Mouse (Mus musculus) cerebellum, adult 11-12 months (tissue): Measurements from ENCODE around the gene Kif21b.

ENCODE experiments used
- DNase-seq: peaks from one replicate; pipeline ENCODE4 v3.0.0; 2022

Gene Kif21b

GRCm38 (mm10) chr1:136130951-136131558 lies at the start of gene Kif21b:
Gene Kif21b (plus strand): TSS chr1:136131389.
- peak; percentile 87 for DNase-seq

GRCm38 (mm10) chr1:136085988-136086685 lies 45.1 kb upstream of the Kif21b start:
- DNase-seq: no peak

- no peak for DNase-seq
These were observed 41.6 kb upstream of the Kif21b start for GRCm38 (mm10) chr1:136089368-136090165.

- DNase-seq: no peak
These were observed 37.5 kb upstream of the Kif21b start for GRCm38 (mm10) chr1:136093726-136094125.

GRCm38 (mm10) chr1:136094807-136095206 lies 36.4 kb upstream of the Kif21b start:
- no peak for DNase-seq

- DNase-seq: no peak
These were observed 29.1 kb upstream of the Kif21b start for GRCm38 (mm10) chr1:136102094-136102493.

GRCm38 (mm10) chr1:136102551-136102950 lies 28.6 kb upstream of the Kif21b start:
- DNase-seq: no peak

- DNase-seq: no peak
These were observed 28.2 kb upstream of the Kif21b start for GRCm38 (mm10) chr1:136102981-136103380.

GRCm38 (mm10) chr1:136103696-136104095 lies 27.5 kb upstream of the Kif21b start:
- no peak for DNase-seq

GRCm38 (mm10) chr1:136104741-136105140 lies 26.4 kb upstream of the Kif21b start:
- DNase-seq: no peak

- no peak for DNase-seq
These were observed 21.7 kb upstream of the Kif21b start for GRCm38 (mm10) chr1:136109464-136109863.

- no peak for DNase-seq
These were observed 15.0 kb upstream of the Kif21b start for GRCm38 (mm10) chr1:136116183-136116582.

- no peak for DNase-seq
These were observed 14.1 kb upstream of the Kif21b start for GRCm38 (mm10) chr1:136117069-136117468.

- DNase-seq: no peak
These were observed 12.3 kb upstream of the Kif21b start for GRCm38 (mm10) chr1:136118875-136119274.

- DNase-seq: no peak
These were observed 11.5 kb upstream of the Kif21b start for GRCm38 (mm10) chr1:136119571-136120262.

GRCm38 (mm10) chr1:136120263-136120603 lies 11.0 kb upstream of the Kif21b start:
- no peak for DNase-seq

- no peak for DNase-seq
These were observed 10.4 kb upstream of the Kif21b start for GRCm38 (mm10) chr1:136120785-136121184.

GRCm38 (mm10) chr1:136122030-136122429 lies 9.2 kb upstream of the Kif21b start:
- no peak for DNase-seq

- DNase-seq: no peak
These were observed 4.9 kb upstream of the Kif21b start for GRCm38 (mm10) chr1:136126159-136126765.

- no peak for DNase-seq
These were observed 4.3 kb upstream of the Kif21b start for GRCm38 (mm10) chr1:136126895-136127294.

- no peak for DNase-seq
These were observed 3.3 kb upstream of the Kif21b start for GRCm38 (mm10) chr1:136127856-136128255.

GRCm38 (mm10) chr1:136128416-136128815 lies 2.8 kb upstream of the Kif21b start:
- DNase-seq: no peak
